Mouse (Mus musculus) heart, embryonic 12.5 days (tissue): Measurements from ENCODE around the gene Gpr183. TPM values are rescaled to one million over a fixed set of nuclear protein-coding genes. Genes with fewer than 3 reads are reported as not detected.

Source experiments
- ATAC-seq: fragments of 200-750 bp; cut with Nextera tagmentation; 2 replicates; pipeline ENCODE4 v1.8.0; 2017; ENCODE audit warnings: moderate TSS enrichment, moderate library complexity; ENCODE audit not compliant: insufficient number of reproducible peaks, low FRiP score
- H3K27ac ChIP-seq: fragments of 300-500 bp; sonication (generic); 2 replicates; pipeline ENCODE4 v1.5.1; 2016; ENCODE audit warnings: mild to moderate bottlenecking, moderate library complexity; ENCODE audit not compliant: poor library complexity, severe bottlenecking
- H3K27me3 ChIP-seq: fragments of 300-500 bp; sonication (generic); replicated peaks from 2 replicates; pipeline ENCODE4 v1.6.1; 2016; ENCODE audit warnings: mild to moderate bottlenecking, moderate library complexity
- H3K36me3 ChIP-seq: fragments of 300-500 bp; sonication (generic); 2 replicates; pipeline ENCODE4 v1.6.1; 2016; ENCODE audit warnings: mild to moderate bottlenecking, moderate library complexity
- H3K4me1 ChIP-seq: fragments of 300-500 bp; sonication (generic); replicated peaks from 2 replicates; pipeline ENCODE4 v1.6.1; 2016; ENCODE audit warnings: mild to moderate bottlenecking
- H3K4me2 ChIP-seq: fragments of 300-500 bp; sonication (generic); 2 replicates; pipeline ENCODE4 v1.6.1; 2016; ENCODE audit warnings: mild to moderate bottlenecking, moderate library complexity
- H3K4me3 ChIP-seq: fragments of 300-500 bp; sonication (generic); 2 replicates; pipeline ENCODE4 v1.5.1; 2016; ENCODE audit warnings: mild to moderate bottlenecking
- H3K9ac ChIP-seq: fragments of 300-500 bp; sonication (generic); 2 replicates; pipeline ENCODE4 v1.6.1; 2016; ENCODE audit warnings: mild to moderate bottlenecking, moderate library complexity
- H3K9me3 ChIP-seq: fragments of 300-500 bp; sonication (generic); replicated peaks from 2 replicates; pipeline ENCODE4 v1.6.1; 2016; ENCODE audit warnings: mild to moderate bottlenecking, moderate library complexity
- WGBS: fragments of 180-500 bp; shearing (Covaris S2); methylation state at CpG from one replicate; pipeline ENCODE4 v1.1.7; 2016; 5-methylcytosine and 5-hydroxymethylcytosine counted together
- polyA plus RNA-seq: library from polyadenylated mRNA; unstranded; fragments of >200 nt; fragmentation: Nextera tagmentation; extraction: Ambion mirVana; gene quantifications from 2 replicates; pipeline ENCODE4 v1.2.1, GENCODE M21; 2016

Gpr183 gene
- polyA plus RNA-seq: 1.6 and 1.7 TPM in 2 replicates

GRCm38 (mm10) chr14:121964990-121965389, at the start of gene Gpr183:
Gene Gpr183, minus strand, starts transcription at chr14:121965195.
- no peak within 1 kb of the TSS for H3K4me3 ChIP-seq
- H3K27me3 ChIP-seq: no peaks in the 10 kb centered on the region
- no peaks in the 10 kb centered on the region for H3K9me3 ChIP-seq
- H3K36me3 ChIP-seq: no peaks in the 10 kb centered on the region
- no peak for ATAC-seq
- no peak within 1 kb of the TSS for H3K9ac ChIP-seq
- H3K4me2 ChIP-seq: peak within 1 kb of the TSS; percentile 36
- H3K4me1 ChIP-seq: peaks cover 40% of the 10 kb centered on the region
- no peak within 1 kb of the TSS for H3K27ac ChIP-seq
- WGBS: 19% methylated on average over 6 of the region's 6 CpGs

- Histone ChIP-seq H3K36me3 (peaks cover 26% of the 10 kb centered on the region), H3K27me3 (no peaks in the 10 kb centered on the region), H3K9ac (no peak overlapping the region), H3K4me3 (no peak overlapping the region), H3K27ac (no peak overlapping the region), H3K9me3 (no peaks in the 10 kb centered on the region), H3K4me2 (no peak overlapping the region), H3K4me1 (peaks cover 40% of the 10 kb centered on the region)
- no peak for ATAC-seq
- WGBS: 79% methylated on average over 14 of the region's 14 CpGs
These were observed 48.5 kb upstream of the Gpr183 start for GRCm38 (mm10) chr14:122013417-122013951.

- WGBS: 73% methylated on average over 13 of the region's 13 CpGs
- no peak for ATAC-seq
- Histone ChIP-seq H3K9me3 (no peaks in the 10 kb centered on the region), H3K9ac (no peak overlapping the region), H3K27ac (no peak overlapping the region), H3K4me2 (no peak overlapping the region), H3K4me3 (no peak overlapping the region), H3K27me3 (no peaks in the 10 kb centered on the region), H3K4me1 (peaks cover 40% of the 10 kb centered on the region), H3K36me3 (peaks cover 29% of the 10 kb centered on the region)
These were observed 47.8 kb upstream of the Gpr183 start for GRCm38 (mm10) chr14:122012814-122013213.

GRCm38 (mm10) chr14:122012193-122012592, 47.2 kb upstream of the Gpr183 start:
- Histone ChIP-seq H3K4me1 (peaks cover 37% of the 10 kb centered on the region), H3K9me3 (no peaks in the 10 kb centered on the region), H3K36me3 (peaks cover 29% of the 10 kb centered on the region), H3K27ac (no peak overlapping the region), H3K4me3 (no peak overlapping the region), H3K9ac (no peak overlapping the region), H3K27me3 (no peaks in the 10 kb centered on the region), H3K4me2 (no peak overlapping the region)
- 43% methylated on average over 5 of the region's 5 CpGs for WGBS
- ATAC-seq: no peak

GRCm38 (mm10) chr14:122011768-122012167, 46.8 kb upstream of the Gpr183 start:
- ATAC-seq: no peak
- Histone ChIP-seq H3K27ac (no peak overlapping the region), H3K36me3 (peaks cover 29% of the 10 kb centered on the region), H3K4me3 (no peak overlapping the region), H3K27me3 (no peaks in the 10 kb centered on the region), H3K9ac (no peak overlapping the region), H3K9me3 (no peaks in the 10 kb centered on the region), H3K4me1 (peaks cover 32% of the 10 kb centered on the region), H3K4me2 (no peak overlapping the region)
- WGBS: 89% methylated on average over 8 of the region's 8 CpGs

- Histone ChIP-seq H3K9me3 (no peaks in the 10 kb centered on the region), H3K4me1 (peaks cover 18% of the 10 kb centered on the region), H3K36me3 (peaks cover 29% of the 10 kb centered on the region), H3K27me3 (no peaks in the 10 kb centered on the region), H3K27ac (no peak overlapping the region), H3K4me2 (no peak overlapping the region), H3K9ac (no peak overlapping the region), H3K4me3 (no peak overlapping the region)
- no peak for ATAC-seq
- WGBS: 84% methylated on average over 7 of the region's 7 CpGs
These were observed 45.3 kb upstream of the Gpr183 start for GRCm38 (mm10) chr14:122010301-122010700.

- Histone ChIP-seq H3K36me3 (peaks cover 29% of the 10 kb centered on the region), H3K27me3 (no peaks in the 10 kb centered on the region), H3K9ac (no peak overlapping the region), H3K4me2 (no peak overlapping the region), H3K4me3 (no peak overlapping the region), H3K4me1 (peaks cover 10% of the 10 kb centered on the region), H3K9me3 (no peaks in the 10 kb centered on the region), H3K27ac (no peak overlapping the region)
- WGBS: 86% methylated on average over 13 of the region's 13 CpGs
- ATAC-seq: no peak
These were observed 44.5 kb upstream of the Gpr183 start for GRCm38 (mm10) chr14:122009502-122009901.

GRCm38 (mm10) chr14:122008261-122008660, 43.3 kb upstream of the Gpr183 start:
- no peak for ATAC-seq
- 86% methylated on average over 4 of the region's 4 CpGs for WGBS

GRCm38 (mm10) chr14:122003812-122004211, 38.8 kb upstream of the Gpr183 start:
- Histone ChIP-seq H3K9ac (no peak overlapping the region), H3K27ac (no peak overlapping the region), H3K4me1 (peaks cover 6% of the 10 kb centered on the region; the same call in 1 of the 2 replicates), H3K4me3 (no peak overlapping the region), H3K27me3 (no peaks in the 10 kb centered on the region), H3K4me2 (no peak overlapping the region), H3K36me3 (peaks cover 5% of the 10 kb centered on the region), H3K9me3 (no peaks in the 10 kb centered on the region)
- ATAC-seq: no peak

More at GRCm38 (mm10) chr14:122008261-122008660, 43.3 kb upstream of the Gpr183 start:
- H3K27me3 ChIP-seq: no peaks in the 10 kb centered on the region
- H3K9me3 ChIP-seq: no peaks in the 10 kb centered on the region
- H3K4me1 ChIP-seq: peaks cover 9% of the 10 kb centered on the region
- no peak overlapping the region for H3K9ac ChIP-seq
- H3K27ac ChIP-seq: no peak overlapping the region
- H3K4me2 ChIP-seq: no peak overlapping the region
- peaks cover 24% of the 10 kb centered on the region for H3K36me3 ChIP-seq
- no peak overlapping the region for H3K4me3 ChIP-seq

GRCm38 (mm10) chr14:122002224-122002623, 37.2 kb upstream of the Gpr183 start:
- 0 out of 2 replicates have a peak, but pooled peaks cover 7% of the 10 kb centered on the region for H3K36me3 ChIP-seq
- H3K27me3 ChIP-seq: no peaks in the 10 kb centered on the region
- ATAC-seq: no peak
- 67% methylated on average over 7 of the region's 7 CpGs for WGBS
- no peak overlapping the region for H3K9ac ChIP-seq
- peaks cover 6% of the 10 kb centered on the region; the same call in 1 of the 2 replicates for H3K4me1 ChIP-seq
- no peak overlapping the region for H3K27ac ChIP-seq
- no peak overlapping the region for H3K4me3 ChIP-seq
- H3K9me3 ChIP-seq: no peaks in the 10 kb centered on the region
- no peak overlapping the region for H3K4me2 ChIP-seq

- WGBS: 87% methylated on average over 17 of the region's 17 CpGs
- ATAC-seq: no peak
- H3K9ac ChIP-seq: no peak overlapping the region
These were observed 35.5 kb upstream of the Gpr183 start for GRCm38 (mm10) chr14:122000346-122001105.

More at GRCm38 (mm10) chr14:122000346-122001105, 35.5 kb upstream of the Gpr183 start:
- H3K4me2 ChIP-seq: no peak overlapping the region
- no peak overlapping the region for H3K27ac ChIP-seq
- H3K36me3 ChIP-seq: peaks cover 13% of the 10 kb centered on the region
- H3K9me3 ChIP-seq: no peaks in the 10 kb centered on the region
- no peak overlapping the region for H3K4me3 ChIP-seq
- H3K27me3 ChIP-seq: no peaks in the 10 kb centered on the region
- peaks cover 15% of the 10 kb centered on the region for H3K4me1 ChIP-seq
